Mouse (Mus musculus) CD4-positive, CD25-positive, alpha-beta regulatory T cell, adult 9 weeks (primary cell): Measurements from ENCODE around the gene Trank1. TPM values are rescaled to one million over a fixed set of nuclear protein-coding genes. Genes with fewer than 3 reads are reported as not detected.

Experiments
- polyA plus RNA-seq: library from polyadenylated mRNA; unstranded; fragments of 100-300 nt; shearing (Covaris generic); gene quantifications from one replicate; pipeline ENCODE4 v1.2.1, GENCODE M21; 2017

The Trank1 gene
- polyA plus RNA-seq, result not detected

DNA sequence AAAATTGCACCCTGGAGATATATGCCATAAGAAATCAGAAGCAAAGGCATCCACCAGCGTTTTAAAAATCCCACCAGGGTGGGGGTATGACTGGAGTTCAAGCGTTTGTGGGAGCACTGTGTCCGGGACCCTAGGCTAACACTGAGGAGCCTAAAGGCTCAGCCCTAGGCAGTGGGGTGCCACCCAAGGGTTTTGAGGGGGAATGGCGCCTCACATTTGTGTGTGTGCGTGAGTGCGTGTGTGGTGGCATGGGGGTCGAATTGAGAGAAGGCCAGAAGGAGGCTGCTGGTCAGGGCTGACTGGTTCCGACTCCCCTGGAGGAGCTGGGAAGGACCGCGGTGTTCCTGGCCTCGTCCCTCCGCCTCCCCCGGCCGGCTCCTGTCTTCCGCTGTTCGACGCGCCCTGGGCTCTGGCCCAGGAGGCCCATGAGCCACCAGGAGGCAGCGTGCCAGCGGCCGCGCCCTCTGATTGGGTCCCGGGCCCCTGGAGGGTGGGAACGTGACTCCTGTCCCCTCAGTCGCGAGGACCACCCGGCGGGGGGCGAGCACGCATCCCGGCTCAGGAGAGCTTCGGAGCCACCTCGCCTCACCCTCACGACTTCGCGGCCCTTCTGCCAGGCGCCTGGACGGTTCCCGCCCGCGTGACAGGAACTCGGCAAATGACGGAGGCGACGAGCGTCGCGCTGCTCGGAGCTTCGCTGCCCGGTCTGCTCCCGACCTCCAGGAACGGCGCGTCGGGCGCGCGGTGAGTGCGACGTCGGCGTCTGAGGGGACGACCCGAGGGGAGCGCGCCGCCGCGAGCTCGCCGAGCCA is at the start of gene Trank1:
Gene Trank1 (plus strand): TSS at position 709 of the 812 bp plus-strand sequence.

DNA sequence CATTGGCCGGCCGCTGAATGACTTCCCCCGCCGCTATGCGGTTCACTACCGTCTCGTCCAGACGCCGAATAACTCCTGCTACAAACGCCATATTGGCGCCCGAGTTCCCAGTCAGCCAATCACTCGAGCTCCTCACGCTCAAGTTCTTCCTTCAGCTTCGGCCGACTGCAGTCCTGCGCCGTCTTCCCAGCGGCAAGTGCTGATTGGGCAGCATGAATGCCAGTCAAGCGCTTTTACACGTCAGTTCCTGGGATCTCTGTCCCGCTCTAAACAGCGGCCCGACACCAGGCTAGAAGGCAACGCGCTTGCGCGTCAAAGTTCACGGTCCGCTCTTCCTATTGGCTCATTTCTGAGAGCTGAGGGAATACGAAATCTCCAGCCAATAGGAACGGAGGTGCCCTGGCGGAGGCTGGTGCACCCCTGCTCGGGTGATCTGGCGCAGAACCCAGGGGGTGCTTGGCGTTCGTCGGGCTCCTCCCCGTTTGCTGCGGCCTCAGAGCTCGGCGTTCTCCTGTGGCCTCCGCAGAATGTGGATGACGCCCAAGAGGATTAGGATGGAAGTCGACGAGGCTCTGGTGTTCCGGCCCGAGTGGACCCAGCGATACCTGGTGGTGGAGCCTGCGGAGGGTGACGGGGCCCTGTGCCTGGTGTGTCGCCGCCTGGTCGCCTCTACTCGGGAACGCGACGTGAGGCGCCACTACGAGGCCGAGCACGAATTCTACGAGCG is 39.9 kb upstream of the Trank1 start, which contains the start of the genes Mlh1 and Epm2aip1:
Gene Mlh1 (minus strand): TSS at position 358 of the 727 bp plus-strand sequence.
Gene Epm2aip1 (plus strand): TSS at position 496 of the 727 bp plus-strand sequence.

GRCm38 (mm10) chr9:111438904-111439835 is 127.6 kb downstream of the Trank1 start, which contains the start of gene Dclk3:
Dclk3 (plus strand) TSS chr9:111439081.

Other genes starting within 250 kb of the Trank1 start
- 8.3 TPM for gene Lrrfip2, start 194.1 kb upstream of the Trank1 start, polyA plus RNA-seq
- 54.0 TPM for gene Mlh1, start 39.9 kb upstream of the Trank1 start, polyA plus RNA-seq
- gene Epm2aip1, start 39.8 kb upstream of the Trank1 start, polyA plus RNA-seq, result 20.9 TPM
- gene Dclk3, start 127.3 kb downstream of the Trank1 start, polyA plus RNA-seq, result not detected